Mouse (Mus musculus) liver, embryonic 12.5 days (tissue): ENCODE measurements around the gene Igsf11. TPM values are rescaled to one million over a fixed set of nuclear protein-coding genes. Genes with fewer than 3 reads are reported as not detected.

Source experiments
- ATAC-seq: fragments of 200-750 bp; cut with Nextera tagmentation; 2 replicates; pipeline ENCODE4 v1.8.0; 2017; ENCODE audit warnings: moderate number of reproducible peaks, mild to moderate bottlenecking, moderate library complexity
- H3K27ac ChIP-seq: fragments of 300-500 bp; sonication (generic); 2 replicates; pipeline ENCODE4 v1.5.1; 2016; ENCODE audit warnings: mild to moderate bottlenecking
- H3K27me3 ChIP-seq: fragments of 300-500 bp; sonication (generic); replicated peaks from 2 replicates; pipeline ENCODE4 v1.6.1; 2016; ENCODE audit warnings: mild to moderate bottlenecking, moderate library complexity
- H3K36me3 ChIP-seq: fragments of 300-500 bp; sonication (generic); 2 replicates; pipeline ENCODE4 v1.6.1; 2016; ENCODE audit warnings: mild to moderate bottlenecking, moderate library complexity
- H3K4me1 ChIP-seq: fragments of 300-500 bp; sonication (generic); 2 replicates; pipeline ENCODE4 v1.6.1; 2016
- H3K4me2 ChIP-seq: fragments of 300-500 bp; sonication (generic); 2 replicates; pipeline ENCODE4 v1.6.1; 2016; ENCODE audit warnings: mild to moderate bottlenecking, moderate library complexity
- H3K4me3 ChIP-seq: fragments of 300-500 bp; sonication (generic); 2 replicates; pipeline ENCODE4 v1.5.1; 2016; ENCODE audit warnings: mild to moderate bottlenecking, moderate library complexity
- H3K9ac ChIP-seq: fragments of 300-500 bp; sonication (generic); 2 replicates; pipeline ENCODE4 v1.6.1; 2016; ENCODE audit warnings: mild to moderate bottlenecking, moderate library complexity
- H3K9me3 ChIP-seq: fragments of 300-500 bp; sonication (generic); replicated peaks from 2 replicates; pipeline ENCODE4 v1.6.1; 2016; ENCODE audit warnings: mild to moderate bottlenecking, moderate library complexity
- WGBS: fragments of 180-500 bp; shearing (Covaris S2); methylation state at CpG from one replicate; pipeline ENCODE4 v1.1.7; 2016; ENCODE audit not compliant: insufficient replicate concordance; 5-methylcytosine and 5-hydroxymethylcytosine counted together
- polyA plus RNA-seq: library from polyadenylated mRNA; unstranded; fragments of >200 nt; fragmentation: Nextera tagmentation; extraction: Ambion mirVana; gene quantifications from 2 replicates; pipeline ENCODE4 v1.2.1, GENCODE M21; 2016

The Igsf11 gene
- 0.11 and 0.18 TPM in 2 replicates for polyA plus RNA-seq

- Histone ChIP-seq H3K27ac (no peak within 1 kb of the TSS), H3K4me3 (no peak within 1 kb of the TSS), H3K4me2 (no peak within 1 kb of the TSS), H3K27me3 (no peaks in the 10 kb centered on the region; the same call in 1 of the 2 replicates), H3K36me3 (no peaks in the 10 kb centered on the region), H3K9me3 (no peaks in the 10 kb centered on the region), H3K4me1 (no peaks in the 10 kb centered on the region), H3K9ac (no peak within 1 kb of the TSS)
- WGBS = 69% methylated on average over 7 of the region's 7 CpGs
- ATAC-seq = no peak
These were observed at the start of gene Igsf11 for GRCm38 (mm10) chr16:38892371-38892770. Gene Igsf11 (plus strand): TSS chr16:38892671.

GRCm38 (mm10) chr16:38858120-38858749 is 34.2 kb upstream of the Igsf11 start:
- Histone ChIP-seq H3K9me3 (no peaks in the 10 kb centered on the region), H3K27ac (no peak overlapping the region), H3K4me3 (no peak overlapping the region), H3K36me3 (no peaks in the 10 kb centered on the region), H3K4me2 (no peak overlapping the region), H3K27me3 (no peaks in the 10 kb centered on the region), H3K9ac (no peak overlapping the region), H3K4me1 (no peaks in the 10 kb centered on the region)
- no peak for ATAC-seq
- WGBS = 29% methylated on average over 8 of the region's 8 CpGs

- H3K27ac ChIP-seq = no peak overlapping the region
- H3K36me3 ChIP-seq = no peaks in the 10 kb centered on the region
- no peaks in the 10 kb centered on the region for H3K27me3 ChIP-seq
- WGBS = 66% methylated on average over 6 of the region's 6 CpGs
- no peak overlapping the region for H3K4me3 ChIP-seq
- no peaks in the 10 kb centered on the region for H3K9me3 ChIP-seq
- no peaks in the 10 kb centered on the region for H3K4me1 ChIP-seq
- no peak overlapping the region for H3K4me2 ChIP-seq
- no peak overlapping the region for H3K9ac ChIP-seq
- ATAC-seq = no peak
These were observed 31.9 kb upstream of the Igsf11 start for GRCm38 (mm10) chr16:38860548-38860947.

- 61% methylated on average over 5 of the region's 5 CpGs for WGBS
- ATAC-seq = no peak
- no peaks in the 10 kb centered on the region for H3K9me3 ChIP-seq
These were observed 28.1 kb upstream of the Igsf11 start for GRCm38 (mm10) chr16:38864358-38864757.

GRCm38 (mm10) chr16:38873231-38873630 is 19.2 kb upstream of the Igsf11 start:
- whole genome bisulfite sequencing = 65% methylated on average over 4 of the region's 4 CpGs
- H3K27me3 ChIP-seq = no peaks in the 10 kb centered on the region
- no peak overlapping the region for H3K27ac ChIP-seq
- H3K4me2 ChIP-seq = no peak overlapping the region
- no peaks in the 10 kb centered on the region for H3K9me3 ChIP-seq
- no peaks in the 10 kb centered on the region for H3K36me3 ChIP-seq
- no peak overlapping the region for H3K4me3 ChIP-seq
- H3K9ac ChIP-seq = no peak overlapping the region
- H3K4me1 ChIP-seq = no peaks in the 10 kb centered on the region
- ATAC-seq = no peak

More at GRCm38 (mm10) chr16:38864358-38864757, 28.1 kb upstream of the Igsf11 start:
- no peak overlapping the region for H3K4me2 ChIP-seq
- no peak overlapping the region for H3K9ac ChIP-seq
- no peak overlapping the region for H3K27ac ChIP-seq
- no peaks in the 10 kb centered on the region for H3K36me3 ChIP-seq
- no peak overlapping the region for H3K4me3 ChIP-seq
- no peaks in the 10 kb centered on the region for H3K27me3 ChIP-seq
- H3K4me1 ChIP-seq = no peaks in the 10 kb centered on the region

- H3K36me3 ChIP-seq = no peaks in the 10 kb centered on the region
- WGBS = 33% methylated on average over 4 of the region's 4 CpGs
- ATAC-seq = no peak
- H3K27ac ChIP-seq = no peak overlapping the region
- no peaks in the 10 kb centered on the region for H3K9me3 ChIP-seq
- H3K4me3 ChIP-seq = no peak overlapping the region
- no peaks in the 10 kb centered on the region for H3K4me1 ChIP-seq
- H3K9ac ChIP-seq = no peak overlapping the region
- H3K27me3 ChIP-seq = no peaks in the 10 kb centered on the region
- no peak overlapping the region for H3K4me2 ChIP-seq
These were observed 18.0 kb upstream of the Igsf11 start for GRCm38 (mm10) chr16:38874481-38874880.

- Histone ChIP-seq H3K9me3 (no peaks in the 10 kb centered on the region), H3K9ac (no peak overlapping the region), H3K4me3 (no peak overlapping the region), H3K36me3 (no peaks in the 10 kb centered on the region), H3K4me1 (no peaks in the 10 kb centered on the region), H3K27me3 (peaks cover 38% of the 10 kb centered on the region), H3K27ac (no peak overlapping the region), H3K4me2 (no peak overlapping the region)
- no peak for ATAC-seq
- 32% methylated on average over 8 of the region's 8 CpGs for WGBS
These were observed 6.5 kb downstream of the Igsf11 start for GRCm38 (mm10) chr16:38898816-38899425.

GRCm38 (mm10) chr16:38900024-38900423 is 7.6 kb downstream of the Igsf11 start:
- Histone ChIP-seq H3K27me3 (peaks cover 47% of the 10 kb centered on the region), H3K9me3 (no peaks in the 10 kb centered on the region), H3K4me3 (no peak overlapping the region), H3K4me1 (no peaks in the 10 kb centered on the region), H3K27ac (no peak overlapping the region), H3K9ac (no peak overlapping the region), H3K4me2 (no peak overlapping the region), H3K36me3 (no peaks in the 10 kb centered on the region)
- no peak for ATAC-seq
- WGBS = 70% methylated on average over 1 of the region's 1 CpGs

GRCm38 (mm10) chr16:38902111-38902778 is 9.8 kb downstream of the Igsf11 start:
- under 1% methylated on average over 66 of the region's 71 CpGs for WGBS
- no peak overlapping the region for H3K27ac ChIP-seq
- H3K9ac ChIP-seq = peak overlapping the region; percentile 42; the same call in 1 of the 2 replicates

GRCm38 (mm10) chr16:38903020-38903419 is 10.5 kb downstream of the Igsf11 start:
- Histone ChIP-seq H3K27ac (no peak overlapping the region), H3K27me3 (peaks cover 62% of the 10 kb centered on the region), H3K36me3 (no peaks in the 10 kb centered on the region), H3K4me3 (no peak overlapping the region), H3K4me2 (no peak overlapping the region), H3K9me3 (no peaks in the 10 kb centered on the region), H3K4me1 (no peaks in the 10 kb centered on the region), H3K9ac (no peak overlapping the region)
- ATAC-seq = no peak
- 49% methylated on average over 4 of the region's 4 CpGs for WGBS

More at GRCm38 (mm10) chr16:38902111-38902778, 9.8 kb downstream of the Igsf11 start:
- peak; percentile 90 for ATAC-seq
- peak overlapping the region; percentile 77 for H3K4me2 ChIP-seq
- H3K4me1 ChIP-seq = no peaks in the 10 kb centered on the region
- H3K9me3 ChIP-seq = no peaks in the 10 kb centered on the region
- peaks cover 62% of the 10 kb centered on the region for H3K27me3 ChIP-seq
- no peaks in the 10 kb centered on the region for H3K36me3 ChIP-seq
- H3K4me3 ChIP-seq = peak overlapping the region; percentile 55

GRCm38 (mm10) chr16:38904202-38904601 is 11.7 kb downstream of the Igsf11 start:
- Histone ChIP-seq H3K9ac (no peak overlapping the region), H3K9me3 (no peaks in the 10 kb centered on the region), H3K4me3 (no peak overlapping the region), H3K27me3 (peaks cover 55% of the 10 kb centered on the region), H3K36me3 (no peaks in the 10 kb centered on the region), H3K4me2 (no peak overlapping the region), H3K4me1 (no peaks in the 10 kb centered on the region), H3K27ac (no peak overlapping the region)
- ATAC-seq = no peak
- WGBS = 76% methylated on average over 9 of the region's 9 CpGs

- Histone ChIP-seq H3K4me2 (no peak overlapping the region), H3K36me3 (no peaks in the 10 kb centered on the region), H3K27ac (no peak overlapping the region), H3K4me1 (no peaks in the 10 kb centered on the region), H3K27me3 (peaks cover 52% of the 10 kb centered on the region), H3K9me3 (no peaks in the 10 kb centered on the region), H3K9ac (no peak overlapping the region), H3K4me3 (no peak overlapping the region)
- ATAC-seq = no peak
- WGBS = 72% methylated on average over 10 of the region's 10 CpGs
These were observed 13.4 kb downstream of the Igsf11 start for GRCm38 (mm10) chr16:38905911-38906310.
